ENCODE assay signal across 8 mouse cellular contexts in the genomic region with DNA sequence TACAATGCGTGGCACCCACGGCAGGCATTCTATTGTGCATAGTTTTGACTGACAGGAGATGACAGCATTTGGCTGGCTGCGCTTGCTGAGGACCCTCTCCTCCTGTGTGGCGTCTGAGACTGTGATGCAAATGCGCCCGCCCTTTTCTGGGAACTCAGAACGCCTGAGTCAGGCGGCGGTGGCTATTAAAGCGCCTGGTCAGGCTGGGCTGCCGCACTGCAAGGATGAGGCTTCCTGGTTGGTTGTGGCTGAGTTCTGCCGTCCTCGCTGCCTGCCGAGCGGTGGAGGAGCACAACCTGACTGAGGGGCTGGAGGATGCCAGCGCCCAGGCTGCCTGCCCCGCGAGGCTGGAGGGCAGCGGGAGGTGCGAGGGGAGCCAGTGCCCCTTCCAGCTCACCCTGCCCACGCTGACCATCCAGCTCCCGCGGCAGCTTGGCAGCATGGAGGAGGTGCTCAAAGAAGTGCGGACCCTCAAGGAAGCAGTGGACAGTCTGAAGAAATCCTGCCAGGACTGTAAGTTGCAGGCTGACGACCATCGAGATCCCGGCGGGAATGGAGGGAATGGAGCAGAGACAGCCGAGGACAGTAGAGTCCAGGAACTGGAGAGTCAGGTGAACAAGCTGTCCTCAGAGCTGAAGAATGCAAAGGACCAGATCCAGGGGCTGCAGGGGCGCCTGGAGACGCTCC. TPM values are rescaled to one million over a fixed set of nuclear protein-coding genes. Genes with fewer than 3 reads are reported as not detected.
DNase-seq lines count a peak whose midpoint lies in the region; ATAC-seq and TF ChIP-seq lines count a peak whose summit lies in the region.

Fgl2 (plus strand) TSS at position 150 of the 687 bp plus-strand sequence.

- TF ChIP-seq CTCF in heart, adult 2 months (IDR thresholded peaks at IDR 0.05), result no peak
- no peak for TF ChIP-seq CTCF in liver, adult 2 months (IDR thresholded peaks at IDR 0.05; ENCODE audit: low read depth, low read length)
- TF ChIP-seq CTCF in midbrain, postnatal 0 days (IDR thresholded peaks at IDR 0.05), result no peak

- H3K27ac ChIP-seq in embryonic facial prominence, embryonic 11.5 days (replicated peaks; ENCODE audit: low read depth, low read length), result no peak within 1 kb of the TSS
- H3K27ac ChIP-seq in heart, adult 2 months, result peak within 1 kb of the TSS; percentile 74
- H3K27ac ChIP-seq in liver, adult 2 months (replicated peaks; ENCODE audit: insufficient read depth, low read depth, low read length), result no peak within 1 kb of the TSS
- 0 out of 2 replicates have a peak within 1 kb of the TSS, but pooled peaks have one; percentile 32 for H3K27ac ChIP-seq in midbrain, postnatal 0 days (ENCODE audit: low read depth, low read length)

- no peaks in the 10 kb centered on the region for H3K4me1 ChIP-seq in embryonic facial prominence, embryonic 11.5 days (ENCODE audit: control insufficient read depth, insufficient read depth, low read length)
- no peaks in the 10 kb centered on the region; the same call in 1 of the 2 replicates for H3K4me1 ChIP-seq in heart, adult 2 months (ENCODE audit: control insufficient read depth, insufficient read depth, low read length)
- H3K4me1 ChIP-seq in liver, adult 2 months (ENCODE audit: control insufficient read depth, insufficient read depth, low read length), result no peaks in the 10 kb centered on the region
- H3K4me1 ChIP-seq in midbrain, postnatal 0 days (ENCODE audit: insufficient read depth, low read length), result no peaks in the 10 kb centered on the region

- peak within 1 kb of the TSS; percentile 46 for H3K9ac ChIP-seq in embryonic facial prominence, embryonic 11.5 days (replicated peaks; ENCODE audit: low read length)
- H3K9ac ChIP-seq in heart, adult 2 months (ENCODE audit: low read depth, low read length), result peak within 1 kb of the TSS; percentile 80
- peak within 1 kb of the TSS; percentile 63 for H3K9ac ChIP-seq in liver, adult 2 months (ENCODE audit: low read depth, low read length)
- peak within 1 kb of the TSS; percentile 60 for H3K9ac ChIP-seq in midbrain, postnatal 0 days (replicated peaks; ENCODE audit: low read length, poor library complexity, severe bottlenecking)

- no peaks in the 10 kb centered on the region for H3K27me3 ChIP-seq in embryonic facial prominence, embryonic 11.5 days (ENCODE audit: control insufficient read depth, insufficient read depth, low read length)
- no peaks in the 10 kb centered on the region for H3K27me3 ChIP-seq in heart, adult 2 months (ENCODE audit: control insufficient read depth, insufficient read depth, low read length)
- 0 out of 2 replicates have a peak, but pooled peaks cover 2% of the 10 kb centered on the region for H3K27me3 ChIP-seq in liver, adult 2 months (ENCODE audit: control insufficient read depth, insufficient read depth, low read length)
- H3K27me3 ChIP-seq in midbrain, postnatal 0 days (ENCODE audit: insufficient read depth, low read length), result no peaks in the 10 kb centered on the region

- peak within 1 kb of the TSS; percentile 40 for H3K4me3 ChIP-seq in embryonic facial prominence, embryonic 11.5 days (ENCODE audit: low read depth, low read length)
- peak within 1 kb of the TSS; percentile 62 for H3K4me3 ChIP-seq in heart, adult 2 months
- H3K4me3 ChIP-seq in liver, adult 2 months (ENCODE audit: insufficient read depth, low read depth, low read length), result peak within 1 kb of the TSS; percentile 58
- H3K4me3 ChIP-seq in midbrain, postnatal 0 days (ENCODE audit: low read depth, low read length), result peak within 1 kb of the TSS; percentile 41

- TF ChIP-seq EP300 in heart, adult 2 months (IDR thresholded peaks at IDR 0.05; ENCODE audit: insufficient read depth, low read depth, low read length), result no peak

- peak within 1 kb of the TSS; percentile 91 for H3K4me2 ChIP-seq in embryonic facial prominence, embryonic 11.5 days (ENCODE audit: low read depth, low read length)
- H3K4me2 ChIP-seq in midbrain, postnatal 0 days (ENCODE audit: low read depth, low read length, poor library complexity, severe bottlenecking), result peak within 1 kb of the TSS; percentile 92

- peak; percentile 93 for ATAC-seq in embryonic facial prominence, embryonic 11.5 days (replicated peaks; ENCODE audit: insufficient number of reproducible peaks, low FRiP score, low TSS enrichment, low read depth)
- peak; percentile 89 for ATAC-seq in midbrain, postnatal 0 days (ENCODE audit: low FRiP score)

- H3K9me3 ChIP-seq in embryonic facial prominence, embryonic 11.5 days (replicated peaks; ENCODE audit: control insufficient read depth, low read length), result no peaks in the 10 kb centered on the region
- no peaks in the 10 kb centered on the region for H3K9me3 ChIP-seq in midbrain, postnatal 0 days (ENCODE audit: low read length)

- WGBS in embryonic facial prominence, embryonic 11.5 days, result 4% methylated on average over 31 of the region's 31 CpGs
- WGBS in heart, adult 2 months, result 4% methylated on average over 31 of the region's 31 CpGs
- WGBS in liver, adult 2 months, result 7% methylated on average over 31 of the region's 31 CpGs
- 2% methylated on average over 31 of the region's 31 CpGs for WGBS in midbrain, postnatal 0 days

- DNase-seq in spleen, adult 18-20 months, result peak; percentile 45 to 50
- no peak for DNase-seq in spleen, adult 12 weeks (ENCODE audit: low spot score)
- DNase-seq in embryonic facial prominence, embryonic 11.5 days (ENCODE audit: low spot score), result peak; percentile 79
- DNase-seq in heart, adult 2 months, result peak; percentile 76 to 77
- DNase-seq in kidney, adult 18-20 months, result peak; percentile 40
- no peak for DNase-seq in liver, adult 2 months (ENCODE audit: extremely low read depth, low read depth, low spot score)
- DNase-seq in midbrain, postnatal 0 days (ENCODE audit: low spot score), result peak; percentile 84
- DNase-seq in spleen, postnatal 4 days (ENCODE audit: low spot score in 2 of 2), result peak; percentile 35 to 73

- no peaks in the 10 kb centered on the region for H3K36me3 ChIP-seq in embryonic facial prominence, embryonic 11.5 days (replicated peaks; ENCODE audit: control insufficient read depth, insufficient read depth, low read depth, low read length)
- H3K36me3 ChIP-seq in heart, adult 2 months (ENCODE audit: control insufficient read depth, insufficient read depth, low read length), result no peaks in the 10 kb centered on the region
- no peaks in the 10 kb centered on the region for H3K36me3 ChIP-seq in liver, adult 2 months (ENCODE audit: control insufficient read depth, insufficient read depth, low read length)
- no peaks in the 10 kb centered on the region for H3K36me3 ChIP-seq in midbrain, postnatal 0 days (ENCODE audit: insufficient read depth, low read length)

- intact Hi-C loops in heart, adult 2 months (cut with DNase I), result loop anchor here (2.0 kb wide), 1 partner anchor 44 kb away; no protein-coding TSS in a partner anchor

- H3K79me2 ChIP-seq in heart, adult 2 months (replicated peaks; ENCODE audit: control insufficient read depth, insufficient read depth, low read length), result no peaks in the 10 kb centered on the region
- H3K79me2 ChIP-seq in liver, adult 2 months (ENCODE audit: control insufficient read depth, insufficient read depth, low read length), result no peaks in the 10 kb centered on the region

- TF ChIP-seq POLR2A in heart, adult 2 months (IDR thresholded peaks at IDR 0.05; ENCODE audit: insufficient read depth, low read depth, low read length), result peak; percentile 86
- 0 out of 2 replicates have a peak, but pooled peaks have one; percentile 25 for TF ChIP-seq POLR2A in liver, adult 2 months (IDR thresholded peaks at IDR 0.05; ENCODE audit: extremely low read depth, insufficient read depth, low read length)

RNA-seq across cellular contexts. Expression of gene Fgl2, which starts in this region (rescaled TPM):
- polyA plus RNA-seq in embryonic facial prominence, embryonic 11.5 days (2014; fragmentation: Nextera tagmentation; extraction: Ambion mirVana), result 0.98 and 1.3 TPM in 2 replicates
- 10 to 100 TPM; 26.3 to 27.2 TPM for total RNA-seq in heart, adult 2 months (2021)
- polyA plus RNA-seq in heart, adult 2 months (2012; rRNA removed), result 16.9 and 27.0 TPM in 2 replicates
- total RNA-seq in liver, adult 2 months (2014; rRNA removed), result 4.5 and 4.8 TPM in 2 replicates
- 0.50 and 1.3 TPM in 2 replicates for polyA plus RNA-seq in liver, adult 2 months (2012; rRNA removed)
- total RNA-seq in midbrain, postnatal 0 days (2014; rRNA removed), result 3.0 and 4.1 TPM in 2 replicates
- polyA plus RNA-seq in midbrain, postnatal 0 days (2015; fragmentation: Nextera tagmentation; extraction: Ambion mirVana), result 1.7 and 1.9 TPM in 2 replicates

Comparison
In these comparisons a context has a peak if more than half of its experiments do, and no peak if none do; other contexts are left out.
1. DNase-seq: peak in spleen, adult 18-20 months (2 of 2), embryonic facial prominence, embryonic 11.5 days (single experiment), heart, adult 2 months (2 of 2), kidney, adult 18-20 months (single experiment), midbrain, postnatal 0 days (single experiment) and spleen, postnatal 4 days (2 of 2); none in spleen, adult 12 weeks (single experiment) and liver, adult 2 months (single experiment).
2. H3K27ac ChIP-seq: peak in heart, adult 2 months (single experiment) and midbrain, postnatal 0 days (single experiment); none in embryonic facial prominence, embryonic 11.5 days (single experiment) and liver, adult 2 months (single experiment).
3. Peak in every context shown above with its lines, with median percentiles within 50 percentile points of each other: H3K4me3 ChIP-seq and H3K9ac ChIP-seq.